Mouse (Mus musculus) liver, embryonic 13.5 days (tissue): ENCODE data around the gene Tmem94. TPM values are rescaled to one million over a fixed set of nuclear protein-coding genes. Genes with fewer than 3 reads are reported as not detected.

Source experiments
- ATAC-seq: fragments of 200-750 bp; cut with Nextera tagmentation; 2 replicates; pipeline ENCODE4 v1.8.0; 2017; ENCODE audit warnings: low read depth, mild to moderate bottlenecking, moderate number of reproducible peaks, moderate library complexity
- DNase-seq: peaks from one replicate; pipeline ENCODE4 v3.0.0; 2022
- H3K27ac ChIP-seq: fragments of 300-500 bp; sonication (generic); 2 replicates; pipeline ENCODE4 v1.5.1; 2015; ENCODE audit warnings: moderate library complexity, mild to moderate bottlenecking, inconsistent platforms
- H3K27me3 ChIP-seq: fragments of 300-500 bp; sonication (generic); 2 replicates; pipeline ENCODE4 v1.6.1; 2015; ENCODE audit warnings: mild to moderate bottlenecking, inconsistent platforms
- H3K36me3 ChIP-seq: fragments of 300-500 bp; sonication (generic); 2 replicates; pipeline ENCODE4 v1.6.1; 2015; ENCODE audit warnings: mild to moderate bottlenecking, inconsistent platforms
- H3K4me1 ChIP-seq: fragments of 300-500 bp; sonication (generic); replicated peaks from 2 replicates; pipeline ENCODE4 v1.6.1; 2015; ENCODE audit warnings: inconsistent platforms
- H3K4me2 ChIP-seq: fragments of 300-500 bp; sonication (generic); 2 replicates; pipeline ENCODE4 v1.6.1; 2015; ENCODE audit warnings: inconsistent platforms, mild to moderate bottlenecking, moderate library complexity
- H3K4me3 ChIP-seq: fragments of 300-500 bp; sonication (generic); replicated peaks from 2 replicates; pipeline ENCODE4 v1.5.1; 2015; ENCODE audit warnings: mild to moderate bottlenecking, inconsistent platforms
- H3K9ac ChIP-seq: fragments of 300-500 bp; sonication (generic); 2 replicates; pipeline ENCODE4 v1.6.1; 2015; ENCODE audit warnings: mild to moderate bottlenecking, inconsistent platforms
- H3K9me3 ChIP-seq: fragments of 300-500 bp; sonication (generic); replicated peaks from 2 replicates; pipeline ENCODE4 v1.6.1; 2016; ENCODE audit warnings: inconsistent platforms
- WGBS: fragments of 180-500 bp; shearing (Covaris S2); methylation state at CpG from one replicate; pipeline ENCODE4 v1.1.7; 2015; ENCODE audit not compliant: insufficient replicate concordance; 5-methylcytosine and 5-hydroxymethylcytosine counted together
- polyA plus RNA-seq: library from polyadenylated mRNA; unstranded; fragments of >200 nt; fragmentation: Nextera tagmentation; extraction: Ambion mirVana; gene quantifications from 2 replicates; pipeline ENCODE4 v1.2.1, GENCODE M21; 2015

Gene Tmem94
- polyA plus RNA-seq: 8.2 and 10.9 TPM in 2 replicates

DNA sequence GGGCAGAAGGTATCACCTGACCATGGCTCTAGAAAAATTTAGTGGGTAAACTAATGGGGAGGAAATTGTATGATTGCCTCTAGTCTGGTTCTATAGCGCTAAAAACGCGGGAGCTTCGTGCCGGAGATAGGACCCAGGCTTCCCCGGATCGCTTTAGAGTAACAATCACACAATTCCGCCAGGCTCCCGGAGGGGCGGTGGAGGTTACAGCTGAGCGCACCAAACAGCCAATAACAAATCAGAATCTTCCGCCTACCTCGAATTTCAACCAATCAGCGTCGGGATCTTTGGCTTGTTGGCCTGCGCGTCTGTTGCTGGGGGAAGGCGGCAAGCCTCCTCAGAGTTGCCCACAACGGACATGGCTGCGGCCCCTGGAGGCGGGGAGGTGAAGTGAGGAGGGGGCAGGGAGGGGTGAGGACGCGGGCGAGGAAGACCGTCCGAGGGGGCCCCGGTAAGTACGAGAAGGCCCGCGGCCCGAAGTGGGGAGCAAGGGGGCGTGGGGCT lies at the start of gene Tmem94:
TSS of gene Tmem94 (plus strand) at position 331 of the 504 bp plus-strand sequence.
- under 1% methylated on average over 32 of the region's 32 CpGs for WGBS
- H3K4me3 ChIP-seq: peak within 1 kb of the TSS; percentile 90
- DNase-seq (peak; percentile 94), ATAC-seq (peak; percentile 92)
- no peaks in the 10 kb centered on the region for H3K9me3 ChIP-seq
- peak within 1 kb of the TSS; percentile 96 for H3K9ac ChIP-seq
- peaks cover 50% of the 10 kb centered on the region for H3K4me1 ChIP-seq
- H3K27me3 ChIP-seq: no peaks in the 10 kb centered on the region
- peak within 1 kb of the TSS; percentile 91 for H3K4me2 ChIP-seq
- peaks cover 4% of the 10 kb centered on the region; the same call in 1 of the 2 replicates for H3K36me3 ChIP-seq
- H3K27ac ChIP-seq: peak within 1 kb of the TSS; percentile 89

DNA sequence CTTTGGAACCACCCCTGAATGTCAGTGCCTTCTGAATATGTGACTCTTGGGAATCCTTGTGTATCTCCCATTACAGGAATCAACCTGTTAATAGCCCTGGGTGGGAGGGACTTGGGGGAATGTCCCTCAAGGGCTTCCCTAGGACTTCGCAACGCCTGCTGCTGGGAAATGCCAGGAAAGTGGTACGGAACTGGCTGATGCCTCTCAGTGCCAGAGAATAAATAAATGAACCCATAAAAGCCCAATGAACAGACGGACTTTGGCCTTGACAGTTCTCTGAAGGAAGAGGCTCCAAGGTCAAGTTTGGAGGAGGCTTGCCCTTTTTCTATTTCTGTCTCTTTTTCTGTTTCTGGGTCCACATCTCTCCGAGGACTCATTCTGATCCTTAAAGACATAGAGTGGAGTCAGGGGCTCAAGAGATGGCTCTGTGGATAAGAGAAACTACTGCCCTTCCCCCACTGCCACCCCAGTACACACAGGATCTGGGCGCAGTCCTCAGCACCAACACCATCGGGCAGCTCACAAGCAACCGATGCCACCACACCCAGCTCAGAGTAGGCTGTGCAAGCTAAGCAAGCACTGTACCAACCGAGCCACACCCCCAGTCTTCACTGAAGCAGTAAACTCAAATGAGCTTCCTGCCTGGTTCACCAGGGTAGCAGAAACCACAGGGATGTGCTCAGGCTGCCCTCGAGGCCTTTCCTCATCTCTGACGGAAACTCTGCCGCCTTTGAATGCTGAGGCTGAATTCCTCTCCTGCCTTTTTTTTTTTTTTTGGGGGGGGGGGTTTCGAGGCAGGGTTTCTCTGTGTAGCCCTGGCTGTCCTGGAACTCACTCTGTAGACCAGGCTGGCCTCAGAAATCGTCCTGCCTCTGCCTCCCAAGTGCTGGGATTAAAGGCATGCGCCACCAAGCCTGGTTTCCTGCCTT lies 48.6 kb upstream of the Tmem94 start:
- Histone ChIP-seq H3K27ac (peak overlapping the region; percentile 37), H3K4me1 (peaks cover 41% of the 10 kb centered on the region), H3K4me2 (no peak overlapping the region; the same call in 1 of the 2 replicates), H3K27me3 (no peaks in the 10 kb centered on the region), H3K36me3 (no peaks in the 10 kb centered on the region), H3K4me3 (no peak overlapping the region), H3K9ac (no peak overlapping the region), H3K9me3 (no peaks in the 10 kb centered on the region)
- 49% methylated on average over 15 of the region's 15 CpGs for WGBS
- ATAC-seq (peak; percentile 57), DNase-seq (peak; percentile 24)

DNA sequence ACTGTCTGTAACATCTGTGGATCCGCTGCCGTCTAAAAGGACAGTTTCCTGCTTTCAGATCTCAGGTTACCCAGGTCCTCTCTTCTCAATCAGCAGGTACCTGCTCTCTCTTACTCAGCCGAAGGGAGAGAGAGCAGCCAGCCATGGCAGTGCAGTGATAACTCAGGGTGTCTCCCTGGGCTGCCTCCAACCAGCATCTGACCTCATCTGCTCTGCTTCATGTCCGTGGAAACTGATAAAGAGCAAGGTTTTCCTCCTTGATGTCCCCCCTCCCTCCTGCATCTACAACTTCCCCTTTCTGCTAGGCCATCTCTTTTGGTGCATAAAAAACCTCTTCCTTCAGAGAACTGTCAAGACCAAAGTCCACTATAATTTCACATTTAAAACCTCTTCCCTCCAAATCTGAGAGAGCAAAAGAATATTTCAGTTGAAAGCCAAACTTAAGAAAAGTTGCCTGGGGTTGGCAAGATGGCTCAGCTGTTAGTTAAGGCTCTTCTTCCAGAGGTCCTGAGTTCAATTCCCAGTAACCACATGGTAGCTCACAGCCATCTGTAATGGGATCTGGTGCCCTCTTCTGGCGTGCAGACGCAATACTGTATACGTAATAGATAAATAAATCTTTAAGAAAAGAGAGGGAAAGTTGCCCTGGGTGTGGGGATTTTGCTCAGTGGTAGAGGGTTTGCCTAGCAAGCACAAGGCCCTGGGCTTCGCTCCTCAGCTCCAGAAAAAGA lies 47.4 kb upstream of the Tmem94 start:
- Histone ChIP-seq H3K4me2 (peak overlapping the region; percentile 19), H3K27me3 (no peaks in the 10 kb centered on the region), H3K36me3 (no peaks in the 10 kb centered on the region), H3K4me3 (no peak overlapping the region), H3K9ac (0 out of 2 replicates have a peak overlapping the region, but pooled peaks have one; percentile 22), H3K4me1 (peaks cover 36% of the 10 kb centered on the region), H3K27ac (peak overlapping the region; percentile 37), H3K9me3 (no peaks in the 10 kb centered on the region)
- WGBS: 15% methylated on average over 8 of the region's 8 CpGs
- DNase-seq: peak; percentile 71
- peak; percentile 84 for ATAC-seq

DNA sequence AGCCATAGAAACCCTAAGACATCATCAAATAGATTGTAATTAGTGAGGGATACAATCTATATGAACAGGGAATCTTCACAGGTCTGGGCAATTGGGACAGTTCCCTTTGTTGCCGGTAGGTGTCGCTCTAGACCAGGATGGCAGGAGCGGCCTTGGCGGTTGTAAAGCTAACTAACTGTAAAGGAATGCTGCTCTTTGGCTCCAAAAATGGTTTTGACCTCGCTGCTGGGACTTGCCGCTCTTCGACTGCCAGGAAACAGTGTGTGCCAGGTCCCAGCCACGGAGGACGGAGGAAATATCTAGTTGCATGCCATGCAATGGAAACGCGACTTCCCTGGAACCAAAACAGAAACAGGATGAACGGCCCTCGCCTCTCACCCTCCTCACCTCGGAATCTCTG lies 42.6 kb upstream of the Tmem94 start:
- WGBS: 21% methylated on average over 14 of the region's 14 CpGs
- no peak overlapping the region for H3K9ac ChIP-seq
- no peaks in the 10 kb centered on the region for H3K27me3 ChIP-seq
- DNase-seq: peak; percentile 68
- no peaks in the 10 kb centered on the region for H3K9me3 ChIP-seq
- H3K4me1 ChIP-seq: peaks cover 9% of the 10 kb centered on the region
- no peak overlapping the region for H3K27ac ChIP-seq
- no peak overlapping the region for H3K4me3 ChIP-seq
- peak overlapping the region; percentile 35 for H3K4me2 ChIP-seq
- ATAC-seq: no peak
- no peaks in the 10 kb centered on the region for H3K36me3 ChIP-seq

DNA sequence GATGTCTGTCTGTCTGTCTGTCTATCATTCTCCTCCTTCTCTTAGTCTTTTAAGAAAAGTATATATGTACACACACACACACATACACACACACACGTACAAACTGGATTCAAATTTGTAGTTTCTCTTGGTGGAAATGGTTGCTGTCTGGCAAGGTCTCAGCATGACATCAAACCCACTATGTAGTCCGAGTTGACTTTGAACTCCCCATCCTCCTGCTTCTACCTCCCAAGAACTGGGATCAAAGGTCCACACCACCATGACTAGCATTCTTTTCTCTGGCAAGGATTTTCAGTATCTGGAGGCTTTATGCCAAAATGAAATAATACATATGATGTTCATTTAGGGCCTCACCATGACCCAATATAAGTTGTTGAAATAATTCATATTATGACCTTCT lies 42.0 kb upstream of the Tmem94 start:
- no peak for ATAC-seq
- no peak overlapping the region for H3K9ac ChIP-seq
- 73% methylated on average over 2 of the region's 2 CpGs for WGBS

DNA sequence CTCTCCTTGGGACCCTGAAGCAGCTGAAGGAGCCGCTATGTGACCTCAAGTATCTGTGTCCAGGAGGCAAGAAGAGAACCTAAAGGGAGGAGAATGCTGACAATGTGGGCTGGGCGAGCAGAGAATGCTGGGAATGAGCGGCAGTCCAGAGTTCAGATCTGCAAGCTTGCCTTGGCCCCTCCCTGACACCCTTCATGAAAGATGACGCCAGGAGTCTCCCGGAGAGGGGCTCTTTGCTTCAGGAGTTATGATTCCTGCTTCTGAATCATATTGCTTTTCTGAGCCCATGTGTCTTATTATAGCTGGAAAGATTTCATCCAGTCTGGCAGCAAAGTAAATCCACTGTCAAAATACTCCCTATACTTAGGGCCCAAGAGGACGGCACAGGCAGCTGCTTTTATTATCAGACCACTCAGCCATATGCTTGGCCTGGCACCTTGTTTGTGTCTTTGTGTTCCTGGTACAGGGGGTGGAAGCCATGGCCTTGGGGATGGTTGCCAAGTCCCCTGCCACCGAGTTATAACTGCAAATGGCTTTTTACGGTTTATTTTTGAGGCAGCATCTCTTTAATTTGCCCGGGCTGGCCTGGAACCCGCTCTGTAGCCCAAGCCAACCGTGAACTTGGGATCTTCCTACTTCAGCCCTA lies 31.1 kb upstream of the Tmem94 start:
- H3K27me3 ChIP-seq: no peaks in the 10 kb centered on the region
- no peaks in the 10 kb centered on the region for H3K36me3 ChIP-seq
- no peaks in the 10 kb centered on the region for H3K9me3 ChIP-seq
- H3K4me1 ChIP-seq: peaks cover 3% of the 10 kb centered on the region; the same call in 1 of the 2 replicates
- H3K9ac ChIP-seq: no peak overlapping the region
- H3K4me3 ChIP-seq: no peak overlapping the region
- 65% methylated on average over 11 of the region's 11 CpGs for WGBS
- ATAC-seq (no peak), DNase-seq (no peak)
- no peak overlapping the region for H3K27ac ChIP-seq
- no peak overlapping the region for H3K4me2 ChIP-seq

More for the DNA sequence above, 42.0 kb upstream of the Tmem94 start:
- Histone ChIP-seq H3K36me3 (no peaks in the 10 kb centered on the region), H3K9me3 (no peaks in the 10 kb centered on the region), H3K27ac (no peak overlapping the region), H3K4me1 (peaks cover 4% of the 10 kb centered on the region; the same call in 1 of the 2 replicates), H3K27me3 (no peaks in the 10 kb centered on the region), H3K4me3 (no peak overlapping the region), H3K4me2 (no peak overlapping the region)
- no peak for DNase-seq

DNA sequence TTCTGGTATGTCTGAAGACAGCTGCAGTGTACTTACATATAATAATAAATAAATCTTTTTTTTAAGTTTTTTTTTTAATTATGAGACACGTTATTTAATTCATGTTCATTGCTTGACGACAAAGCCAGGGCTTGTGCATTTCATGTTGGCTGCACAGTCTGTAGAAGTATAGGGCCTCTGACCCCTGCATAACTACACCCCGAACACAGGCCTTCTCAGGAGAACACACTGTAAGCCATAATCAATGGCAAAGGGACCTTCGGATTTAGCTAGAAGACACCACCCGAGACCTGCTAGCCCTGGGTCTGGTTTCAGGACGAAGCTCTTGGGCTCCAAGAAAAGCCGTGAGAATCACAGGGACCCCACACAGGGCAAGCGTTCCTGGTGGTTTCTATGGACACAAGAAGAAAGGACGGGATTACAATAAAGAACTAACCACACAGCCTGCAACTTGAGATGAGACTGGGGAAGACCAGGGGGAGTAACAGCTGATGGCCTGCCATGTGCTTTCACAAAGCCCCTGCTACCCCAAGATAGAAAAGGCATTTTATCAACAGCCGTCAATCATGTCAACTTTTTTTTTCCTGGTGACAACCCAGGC lies 27.5 kb upstream of the Tmem94 start:
- WGBS: 67% methylated on average over 10 of the region's 10 CpGs
- no peak overlapping the region for H3K9ac ChIP-seq
- no peak overlapping the region for H3K27ac ChIP-seq
- no peak overlapping the region for H3K4me3 ChIP-seq
- ATAC-seq (no peak), DNase-seq (no peak)
- no peak overlapping the region for H3K4me2 ChIP-seq
- no peaks in the 10 kb centered on the region for H3K9me3 ChIP-seq
- 0 out of 2 replicates have a peak, but pooled peaks cover 5% of the 10 kb centered on the region for H3K27me3 ChIP-seq
- H3K36me3 ChIP-seq: no peaks in the 10 kb centered on the region
- H3K4me1 ChIP-seq: peaks cover 3% of the 10 kb centered on the region; the same call in 1 of the 2 replicates

DNA sequence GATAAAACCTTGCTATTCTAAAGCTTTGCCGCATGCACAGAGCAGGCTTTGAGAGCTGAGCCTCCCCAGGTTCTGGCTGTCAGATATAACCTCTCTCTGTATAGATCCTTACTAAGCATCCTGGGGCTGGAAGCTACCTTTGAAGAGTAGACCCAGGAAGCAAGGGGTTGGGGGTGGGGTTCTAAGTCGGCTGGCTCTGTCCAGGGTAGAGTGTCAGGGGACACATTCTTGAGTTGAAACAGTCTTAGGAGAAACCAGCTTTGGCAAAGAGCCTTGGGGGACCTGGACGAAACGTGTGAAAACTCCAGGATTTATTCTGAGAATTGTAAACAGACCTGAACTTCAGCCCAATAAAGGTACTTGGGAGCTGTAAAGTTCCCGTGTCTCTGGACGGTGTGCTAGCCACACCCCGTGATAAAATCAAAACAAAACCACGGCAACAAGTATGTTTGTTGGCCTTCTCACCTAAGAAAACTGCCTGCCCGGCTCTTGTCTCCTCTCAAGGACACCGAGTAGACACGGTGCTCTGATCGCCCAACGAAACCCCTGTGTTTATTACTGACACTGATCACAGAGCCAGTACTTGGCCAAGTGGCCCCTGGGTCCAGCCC lies 26.9 kb upstream of the Tmem94 start:
- Histone ChIP-seq H3K4me1 (peaks cover 3% of the 10 kb centered on the region; the same call in 1 of the 2 replicates), H3K4me3 (no peak overlapping the region), H3K27ac (no peak overlapping the region), H3K36me3 (no peaks in the 10 kb centered on the region), H3K4me2 (no peak overlapping the region), H3K27me3 (peaks cover 5% of the 10 kb centered on the region; the same call in 1 of the 2 replicates), H3K9me3 (no peaks in the 10 kb centered on the region), H3K9ac (no peak overlapping the region)
- WGBS: 47% methylated on average over 13 of the region's 13 CpGs
- ATAC-seq (no peak), DNase-seq (no peak)

DNA sequence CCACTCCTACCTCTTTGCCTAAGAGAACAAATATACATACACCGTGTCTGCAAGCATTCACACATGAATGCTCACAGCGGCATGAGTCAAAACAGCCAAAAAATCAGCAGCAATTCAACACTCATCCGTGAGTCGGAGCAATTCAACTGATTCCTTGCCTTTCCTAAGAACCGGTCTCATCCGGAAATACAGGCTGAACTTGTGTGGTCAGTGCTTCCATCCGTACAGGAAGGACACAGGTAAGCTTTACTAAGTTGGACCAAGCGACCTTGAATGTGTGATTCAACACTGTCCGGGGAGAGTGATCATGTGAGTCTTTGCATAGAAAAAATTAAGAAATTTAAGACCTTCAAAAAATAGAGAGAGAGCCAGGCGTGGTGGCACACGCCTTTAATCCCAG lies 24.2 kb upstream of the Tmem94 start:
- Histone ChIP-seq H3K4me1 (peaks cover 3% of the 10 kb centered on the region; the same call in 1 of the 2 replicates), H3K4me3 (no peak overlapping the region), H3K9ac (no peak overlapping the region), H3K9me3 (no peaks in the 10 kb centered on the region), H3K27ac (no peak overlapping the region), H3K27me3 (peaks cover 5% of the 10 kb centered on the region; the same call in 1 of the 2 replicates), H3K36me3 (no peaks in the 10 kb centered on the region), H3K4me2 (no peak overlapping the region)
- no peak for DNase-seq
- 74% methylated on average over 11 of the region's 11 CpGs for WGBS
- no peak for ATAC-seq

DNA sequence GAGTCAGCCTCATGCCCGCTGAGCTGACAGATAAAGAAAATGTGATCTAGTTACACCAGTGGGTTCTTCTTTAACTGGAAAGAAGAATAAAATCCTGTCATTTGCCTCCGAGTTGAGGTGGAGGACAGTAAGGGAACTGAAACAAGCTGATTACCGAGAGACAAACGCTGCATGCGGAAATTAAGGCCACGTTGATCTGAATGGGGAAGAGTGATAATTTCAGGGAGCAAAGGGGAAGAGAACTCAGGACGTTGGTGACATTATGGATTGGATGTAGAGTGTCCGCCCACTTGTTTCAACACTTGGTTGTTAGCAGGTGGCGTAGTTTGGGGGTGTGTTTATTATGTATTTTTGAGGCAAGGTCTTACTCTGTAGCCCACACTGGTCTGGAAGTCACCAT lies 22.3 kb upstream of the Tmem94 start:
- Histone ChIP-seq H3K36me3 (no peaks in the 10 kb centered on the region), H3K27ac (no peak overlapping the region), H3K4me3 (no peak overlapping the region), H3K9me3 (no peaks in the 10 kb centered on the region), H3K4me2 (no peak overlapping the region), H3K27me3 (peaks cover 9% of the 10 kb centered on the region; the same call in 1 of the 2 replicates), H3K9ac (no peak overlapping the region), H3K4me1 (peaks cover 15% of the 10 kb centered on the region)
- ATAC-seq (no peak), DNase-seq (no peak)
- WGBS: 60% methylated on average over 9 of the region's 9 CpGs
